In the genomic region with DNA sequence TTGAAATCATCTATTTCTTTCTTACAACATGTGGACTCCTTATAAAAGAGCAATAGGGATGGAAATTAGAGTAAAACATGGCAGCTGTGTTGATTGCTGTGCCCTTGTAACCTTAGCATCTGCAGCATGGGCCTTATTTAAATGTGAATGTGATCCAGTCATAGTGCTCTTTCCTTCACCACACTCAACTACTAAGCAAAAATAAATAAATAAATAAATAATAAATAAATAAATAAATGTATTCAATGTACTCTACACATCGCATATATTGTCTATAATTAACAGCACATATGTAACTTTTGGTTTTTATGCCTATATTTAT, we compare ENCODE assay signal across 10 mouse cellular contexts.
"Had no signal": no experiment of that assay in that cellular context is flagged by ENCODE, and none has a peak within 500 bp of the region (broad histone marks: within the 10 kb centered on the region; RNA-seq: fewer than 3 reads in every experiment).

No protein-coding gene starts in this region.

- H3K27ac ChIP-seq: limb, embryonic 13.5 days; liver, embryonic 14.5 days; midbrain, embryonic 15.5 days; stomach, postnatal 0 days had no signal

- ATAC-seq: midbrain, embryonic 15.5 days had no signal

- H3K9ac ChIP-seq: limb, embryonic 13.5 days; liver, embryonic 14.5 days; midbrain, embryonic 15.5 days had no signal

- H3K4me1 ChIP-seq: limb, embryonic 13.5 days; midbrain, embryonic 15.5 days had no signal

- H3K36me3 ChIP-seq: limb, embryonic 13.5 days; midbrain, embryonic 15.5 days had no signal

- H3K4me2 ChIP-seq: limb, embryonic 13.5 days; midbrain, embryonic 15.5 days had no signal

- H3K9me3 ChIP-seq: limb, embryonic 13.5 days; midbrain, embryonic 15.5 days had no signal

- DNase-seq: kidney, adult 8-10 months; kidney, postnatal 25 days; layer of hippocampus, adult 9-11 months; layer of hippocampus, postnatal 36 days; lung, adult 18-20 months; thymus, postnatal 4 days had no signal

- H3K4me3 ChIP-seq: limb, embryonic 13.5 days; midbrain, embryonic 15.5 days had no signal

- H3K27me3 ChIP-seq: limb, embryonic 13.5 days; midbrain, embryonic 15.5 days had no signal
